Mouse (Mus musculus): Measurements from ENCODE around the gene Tmprss13.

DNA sequence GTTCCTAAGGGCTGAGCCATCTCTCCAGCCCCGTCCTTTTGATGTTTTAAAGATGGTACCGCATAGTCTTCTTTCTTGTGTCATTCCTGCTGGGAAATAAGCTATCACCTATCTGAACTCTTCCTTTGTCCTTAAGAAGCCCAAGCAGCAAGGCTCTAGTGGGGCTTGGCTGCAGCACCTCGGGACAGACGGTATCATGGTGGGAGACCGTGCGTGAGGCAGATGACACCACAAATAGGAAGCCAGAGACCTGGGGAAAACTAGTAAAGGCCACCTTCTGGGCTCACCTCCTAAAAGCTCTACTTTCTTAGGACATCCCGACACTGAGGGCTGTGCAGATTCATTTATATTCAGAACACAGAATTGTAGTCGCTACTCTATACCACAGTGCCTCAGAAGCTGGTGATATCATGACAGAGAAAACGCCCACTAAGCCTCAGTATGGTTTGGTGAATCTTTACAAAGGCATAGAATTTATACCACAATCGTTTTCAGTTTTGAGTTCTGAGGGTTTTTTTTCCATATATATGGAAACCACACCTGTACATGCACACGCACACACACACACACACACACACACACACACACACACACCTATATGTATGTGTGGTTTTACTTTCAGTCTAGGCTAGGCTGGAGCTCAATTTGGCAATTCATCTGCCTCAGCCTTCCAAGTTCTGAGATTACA is 27.3 kb upstream of the Tmprss13 start:
- TF ChIP-seq POLR2A (IDR thresholded peaks at IDR 0.05; ENCODE audit: control insufficient read depth, extremely low read depth, insufficient read depth, low read length, poor library complexity): no peak
- TF ChIP-seq CTCF (IDR thresholded peaks at IDR 0.05; ENCODE audit: borderline replicate concordance, control insufficient read depth, extremely low read depth, insufficient read depth, low read length, poor library complexity): no peak

All from thymus, adult 2 months (tissue).